Mouse (Mus musculus) hindbrain, embryonic 10.5 days (tissue): ENCODE measurements at regions not wholly inside any gene's neighbourhood (a gene's known extent, or its start where the extent isn't known, plus 50 kb on each side); places are given as distances from the start of the nearest gene placed in this dataset.

Experiments used
- DNase-seq: peaks from one replicate; pipeline ENCODE4 v3.0.0-alpha.2; 2017; ENCODE audit warnings: low spot score
- H3K27ac ChIP-seq: fragments of 300-500 bp; sonication (generic); 2 replicates; pipeline ENCODE4 v1.5.1; 2016; ENCODE audit warnings: mild to moderate bottlenecking, moderate library complexity
- H3K27me3 ChIP-seq: fragments of 300-500 bp; sonication (generic); 2 replicates; pipeline ENCODE4 v1.6.1; 2016; ENCODE audit warnings: mild to moderate bottlenecking; ENCODE audit not compliant: poor library complexity, insufficient read depth, severe bottlenecking
- H3K36me3 ChIP-seq: fragments of 300-500 bp; sonication (generic); 2 replicates; pipeline ENCODE4 v1.6.1; 2016; ENCODE audit warnings: mild to moderate bottlenecking, moderate library complexity
- H3K4me1 ChIP-seq: fragments of 300-500 bp; sonication (generic); replicated peaks from 2 replicates; pipeline ENCODE4 v1.6.1; 2016; ENCODE audit warnings: mild to moderate bottlenecking
- H3K4me3 ChIP-seq: fragments of 300-500 bp; sonication (generic); 2 replicates; pipeline ENCODE4 v1.5.1; 2016; ENCODE audit warnings: mild to moderate bottlenecking, moderate library complexity
- H3K9me3 ChIP-seq: fragments of 300-500 bp; sonication (generic); 2 replicates; pipeline ENCODE4 v1.6.1; 2016; ENCODE audit warnings: mild to moderate bottlenecking, moderate library complexity
- WGBS: fragments of 180-500 bp; shearing (Covaris S2); methylation state at CpG from one replicate; pipeline ENCODE4 v1.1.7; 2016; 5-methylcytosine and 5-hydroxymethylcytosine counted together

DNA sequence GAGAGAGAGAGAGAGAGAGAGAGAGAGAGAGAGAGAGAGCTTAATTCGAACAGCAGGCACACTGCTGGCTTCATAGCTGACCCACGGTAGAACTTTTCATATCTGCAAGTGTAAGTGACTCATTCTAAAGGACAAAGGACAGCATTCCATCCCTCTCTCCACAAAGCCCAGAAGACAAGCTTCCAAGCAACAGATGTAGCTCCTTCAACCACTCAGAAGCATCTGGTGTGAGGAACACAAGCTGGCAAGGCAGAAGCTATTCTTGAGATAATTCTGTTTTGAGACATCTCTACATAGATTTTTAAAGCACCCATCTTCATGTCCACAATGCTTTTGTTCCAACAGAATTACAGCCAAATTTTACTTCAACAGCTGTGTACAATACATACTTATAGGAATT, 294.2 kb upstream of the Gria1 start:
- H3K27me3 ChIP-seq, result no peaks in the 10 kb centered on the region
- 87% methylated on average over 2 of the region's 2 CpGs for WGBS
- DNase-seq, result no peak

DNA sequence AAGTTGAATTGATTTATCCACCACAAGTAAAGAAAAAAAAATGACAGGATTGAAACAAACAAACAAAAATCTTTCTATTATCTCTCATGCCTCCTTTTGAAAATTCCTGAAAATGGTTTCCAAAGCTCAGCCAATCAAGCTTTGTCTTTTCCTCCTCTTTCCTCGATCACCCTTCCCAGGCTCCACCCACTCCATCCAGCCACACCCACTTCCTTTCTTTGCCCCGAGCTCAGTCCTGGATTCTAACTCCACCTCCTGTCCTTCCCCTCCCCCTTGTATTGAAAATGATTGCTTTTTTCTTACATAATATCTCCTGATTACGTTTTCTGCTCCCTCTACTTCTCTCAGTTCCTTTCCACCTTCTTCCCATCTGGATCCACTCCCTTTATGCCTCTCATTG, 286.0 kb upstream of the Gria1 start:
- H3K36me3 ChIP-seq, result no peaks in the 10 kb centered on the region

More for the DNA sequence above, 294.2 kb upstream of the Gria1 start:
- no peaks in the 10 kb centered on the region for H3K36me3 ChIP-seq
- no peaks in the 10 kb centered on the region for H3K4me1 ChIP-seq
- H3K9me3 ChIP-seq, result no peaks in the 10 kb centered on the region
- H3K27ac ChIP-seq, result no peak overlapping the region
- H3K4me3 ChIP-seq, result no peak overlapping the region

DNA sequence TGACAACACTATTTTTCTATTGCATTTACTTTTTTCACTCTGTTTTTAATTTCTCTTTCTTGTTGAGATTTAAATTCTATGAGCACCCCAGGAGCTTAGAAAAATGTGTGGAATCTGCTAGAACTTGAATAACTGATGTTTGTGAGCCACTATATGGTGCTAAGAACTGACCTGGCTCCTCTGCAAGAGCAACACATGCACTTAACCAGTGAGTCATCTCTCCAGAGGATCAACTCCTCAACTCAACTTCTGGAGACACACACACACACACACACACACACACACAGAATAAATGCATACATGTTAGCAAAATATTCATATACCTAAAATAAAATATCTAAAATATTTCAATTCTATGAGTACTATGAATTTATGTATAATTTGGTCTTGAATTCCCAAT, 285.0 kb upstream of the Gria1 start:
- H3K4me3 ChIP-seq, result no peak overlapping the region
- H3K4me1 ChIP-seq, result peaks cover 14% of the 10 kb centered on the region
- no peaks in the 10 kb centered on the region for H3K27me3 ChIP-seq
- DNase-seq, result no peak
- H3K9me3 ChIP-seq, result no peaks in the 10 kb centered on the region
- no peaks in the 10 kb centered on the region for H3K36me3 ChIP-seq
- H3K27ac ChIP-seq, result no peak overlapping the region

More for the DNA sequence above, 286.0 kb upstream of the Gria1 start:
- no peak overlapping the region for H3K27ac ChIP-seq
- no peaks in the 10 kb centered on the region for H3K9me3 ChIP-seq
- 65% methylated on average over 3 of the region's 3 CpGs for WGBS
- H3K27me3 ChIP-seq, result no peaks in the 10 kb centered on the region
- no peak for DNase-seq
- H3K4me1 ChIP-seq, result peaks cover 7% of the 10 kb centered on the region
- H3K4me3 ChIP-seq, result no peak overlapping the region

DNA sequence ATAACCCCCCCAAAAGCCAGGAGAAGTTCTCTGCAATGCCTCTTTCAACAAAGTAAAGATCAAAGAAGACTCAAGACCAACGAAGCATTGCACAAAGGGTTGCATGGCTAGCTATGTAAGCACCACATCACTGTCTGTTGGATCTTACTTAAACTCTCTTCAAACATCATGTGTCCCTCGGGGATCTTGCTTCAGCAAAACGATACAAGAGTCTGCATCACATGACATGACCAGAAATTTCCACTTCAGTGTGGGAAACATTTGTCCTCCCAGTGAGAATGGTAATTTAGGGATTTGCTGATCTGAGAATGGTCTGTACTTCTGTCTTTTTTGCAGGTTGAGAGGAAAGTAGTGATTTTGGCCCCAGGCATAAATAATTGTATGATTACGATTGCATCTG, 283.6 kb upstream of the Gria1 start:
- no peak for DNase-seq
- Histone ChIP-seq H3K4me1 (peaks cover 14% of the 10 kb centered on the region), H3K27me3 (no peaks in the 10 kb centered on the region), H3K27ac (no peak overlapping the region), H3K9me3 (no peaks in the 10 kb centered on the region), H3K4me3 (no peak overlapping the region), H3K36me3 (no peaks in the 10 kb centered on the region)
- WGBS, result 63% methylated on average over 4 of the region's 4 CpGs

DNA sequence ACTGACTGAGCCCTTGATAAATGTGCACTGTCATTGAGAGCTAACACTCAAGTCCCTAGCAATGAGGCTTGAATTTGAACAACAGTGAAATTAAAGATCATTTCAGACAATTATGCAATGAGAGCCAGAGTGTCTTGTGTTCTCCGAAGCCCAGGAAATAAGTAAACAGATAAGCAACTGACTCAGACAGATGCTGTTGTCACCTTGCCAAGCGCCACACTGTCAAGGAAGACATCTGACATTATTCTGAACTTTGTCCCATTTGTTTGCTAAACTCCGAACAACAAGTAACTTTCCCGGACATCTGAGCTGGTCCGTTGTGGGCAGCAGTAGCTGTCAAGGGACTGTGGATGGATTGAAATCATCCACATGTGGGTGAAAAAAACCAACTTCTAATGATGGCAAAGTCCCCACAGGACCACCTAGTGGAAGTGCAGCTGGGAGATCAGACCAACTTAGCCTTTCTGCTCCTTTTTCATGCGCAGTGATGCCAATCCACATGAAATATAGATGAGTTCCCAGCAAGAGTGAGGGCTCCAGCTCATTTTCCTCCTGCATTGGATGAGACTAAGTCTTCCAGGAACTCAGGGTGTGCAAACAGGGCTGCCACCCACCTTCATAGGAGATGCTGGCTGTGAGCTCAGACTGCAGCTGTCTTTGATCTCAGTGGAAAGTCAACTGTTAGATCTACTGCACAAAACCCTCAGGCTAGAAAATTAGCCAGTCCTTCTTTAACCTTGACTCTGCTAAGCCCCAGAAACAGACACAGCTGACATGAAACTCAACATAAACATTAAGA, 282.8 kb upstream of the Gria1 start:
- 80% methylated on average over 6 of the region's 6 CpGs for WGBS
- no peak for DNase-seq
- Histone ChIP-seq H3K4me3 (no peak overlapping the region), H3K27me3 (no peaks in the 10 kb centered on the region), H3K4me1 (peaks cover 14% of the 10 kb centered on the region), H3K27ac (no peak overlapping the region), H3K36me3 (no peaks in the 10 kb centered on the region), H3K9me3 (no peaks in the 10 kb centered on the region)

DNA sequence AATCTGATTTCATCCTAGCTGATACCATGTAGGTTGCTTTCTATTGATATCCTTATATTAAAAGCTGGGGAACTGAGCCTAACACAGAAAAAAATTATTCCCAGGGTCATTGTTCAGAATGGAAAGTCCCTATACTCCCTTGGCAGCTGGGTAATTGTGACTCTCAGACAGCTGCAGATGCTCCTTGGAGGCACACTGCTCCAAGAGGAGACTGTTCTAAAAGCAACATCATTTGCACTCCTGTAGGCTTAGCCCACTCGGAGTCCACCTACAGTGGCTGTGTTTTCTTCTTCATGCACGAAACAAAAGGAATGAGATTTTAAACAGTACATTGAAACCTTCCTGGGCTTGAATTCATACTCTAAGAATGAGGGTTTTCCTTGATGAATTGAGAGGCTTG, 269.3 kb upstream of the Gria1 start:
- H3K27me3 ChIP-seq, result no peaks in the 10 kb centered on the region
- no peak for DNase-seq
- peaks cover 11% of the 10 kb centered on the region; the same call in 1 of the 2 replicates for H3K4me1 ChIP-seq
- H3K27ac ChIP-seq, result no peak overlapping the region
- H3K4me3 ChIP-seq, result no peak overlapping the region
- WGBS, result 66% methylated on average over 2 of the region's 2 CpGs
- no peaks in the 10 kb centered on the region for H3K36me3 ChIP-seq
- H3K9me3 ChIP-seq, result no peaks in the 10 kb centered on the region

DNA sequence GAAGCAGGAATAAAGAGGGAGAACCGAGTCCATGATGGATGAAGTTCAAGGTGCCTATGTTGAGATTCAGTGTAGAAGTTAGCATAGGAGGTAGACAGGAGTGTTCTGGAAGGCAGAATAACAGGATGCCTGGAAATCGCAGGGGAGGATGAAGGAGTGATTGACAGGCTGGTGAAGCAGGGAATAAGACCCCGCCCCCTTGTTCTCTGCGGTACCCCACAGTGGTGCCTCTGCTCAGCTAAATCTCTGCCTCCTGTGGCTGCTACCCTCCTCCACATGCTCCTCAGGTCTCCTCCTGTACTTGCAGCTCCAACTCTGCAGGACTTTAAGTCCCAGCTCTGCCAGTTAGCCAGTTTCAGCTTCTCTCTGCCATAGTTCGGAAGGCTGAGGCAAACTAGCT, 261.2 kb upstream of the Gria1 start:
- H3K27me3 ChIP-seq, result 0 out of 2 replicates have a peak, but pooled peaks cover 4% of the 10 kb centered on the region
- H3K27ac ChIP-seq, result no peak overlapping the region
- WGBS, result 27% methylated on average over 5 of the region's 5 CpGs
- H3K4me1 ChIP-seq, result peaks cover 14% of the 10 kb centered on the region
- H3K4me3 ChIP-seq, result no peak overlapping the region
- peak; percentile 20 for DNase-seq
- H3K36me3 ChIP-seq, result no peaks in the 10 kb centered on the region
- H3K9me3 ChIP-seq, result no peaks in the 10 kb centered on the region

DNA sequence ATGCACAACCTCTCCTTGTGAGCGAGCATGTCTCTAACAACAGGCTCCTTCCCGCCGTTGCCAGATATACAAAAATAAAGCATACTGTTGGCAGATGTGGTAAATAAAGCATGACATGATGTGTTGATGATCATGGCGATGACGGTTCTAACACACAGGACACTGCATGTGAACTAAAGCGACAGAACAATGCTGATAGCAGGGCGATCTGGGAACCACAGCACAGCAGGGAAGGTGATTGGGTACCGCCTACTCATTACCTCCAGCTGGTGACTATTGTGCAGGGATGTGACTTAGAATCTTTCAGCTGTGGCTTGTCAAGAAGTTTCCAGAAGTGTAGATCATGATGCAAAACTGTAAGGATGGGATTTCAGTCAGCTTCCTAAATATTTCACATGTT, 260.5 kb upstream of the Gria1 start:
- Histone ChIP-seq H3K4me3 (no peak overlapping the region), H3K9me3 (no peaks in the 10 kb centered on the region), H3K27me3 (0 out of 2 replicates have a peak, but pooled peaks cover 4% of the 10 kb centered on the region), H3K4me1 (peaks cover 14% of the 10 kb centered on the region), H3K36me3 (no peaks in the 10 kb centered on the region), H3K27ac (no peak overlapping the region)
- WGBS, result 30% methylated on average over 8 of the region's 8 CpGs
- DNase-seq, result peak; percentile 8

DNA sequence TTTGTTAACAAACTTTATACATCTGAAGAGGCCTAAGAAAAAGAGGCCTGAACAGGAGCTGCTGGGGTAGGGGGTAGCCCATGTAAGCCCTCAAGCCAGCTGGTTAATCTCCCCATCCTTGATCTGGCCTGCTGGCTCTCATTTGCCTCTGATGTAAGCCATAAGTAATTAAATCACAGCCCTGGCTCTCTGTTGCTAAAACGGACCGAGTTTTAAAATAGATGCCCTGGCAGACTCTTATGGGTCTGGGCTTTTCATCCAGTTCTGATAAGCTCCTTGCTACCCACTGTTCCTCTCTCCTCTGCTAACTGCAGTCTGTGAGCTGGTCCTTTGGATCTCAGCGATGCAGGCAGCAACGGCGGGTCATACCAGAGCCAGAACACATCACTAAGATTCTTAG, 259.3 kb upstream of the Gria1 start:
- 0 out of 2 replicates have a peak, but pooled peaks cover 4% of the 10 kb centered on the region for H3K27me3 ChIP-seq
- no peak overlapping the region for H3K4me3 ChIP-seq
- H3K36me3 ChIP-seq, result no peaks in the 10 kb centered on the region
- H3K9me3 ChIP-seq, result no peaks in the 10 kb centered on the region
- DNase-seq, result no peak
- no peak overlapping the region for H3K27ac ChIP-seq
- WGBS, result 66% methylated on average over 5 of the region's 5 CpGs
- H3K4me1 ChIP-seq, result peaks cover 14% of the 10 kb centered on the region

DNA sequence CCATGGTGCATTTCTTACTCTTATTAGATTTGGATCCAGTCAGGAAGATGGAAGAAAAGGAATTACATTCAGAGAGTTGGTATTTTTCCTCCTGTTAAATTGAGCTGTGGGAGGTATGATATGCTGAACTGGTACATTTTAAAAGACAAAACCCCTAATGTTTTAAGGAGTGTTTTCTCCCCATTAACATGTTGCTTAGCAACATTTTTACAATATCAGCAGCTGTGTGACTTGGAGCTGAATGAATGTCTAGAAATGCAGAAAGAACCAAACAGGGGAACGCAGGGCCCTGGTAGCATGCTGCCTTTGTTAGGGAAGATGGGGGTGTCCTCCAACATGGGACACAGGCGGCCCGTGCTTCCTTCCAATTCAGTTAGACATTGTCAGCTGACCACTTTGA, 257.5 kb upstream of the Gria1 start:
- no peak overlapping the region for H3K4me3 ChIP-seq
- H3K9me3 ChIP-seq, result no peaks in the 10 kb centered on the region
- WGBS, result 49% methylated on average over 3 of the region's 3 CpGs
- H3K4me1 ChIP-seq, result peaks cover 14% of the 10 kb centered on the region
- H3K27ac ChIP-seq, result no peak overlapping the region
- 0 out of 2 replicates have a peak, but pooled peaks cover 4% of the 10 kb centered on the region for H3K27me3 ChIP-seq
- H3K36me3 ChIP-seq, result no peaks in the 10 kb centered on the region
- no peak for DNase-seq

DNA sequence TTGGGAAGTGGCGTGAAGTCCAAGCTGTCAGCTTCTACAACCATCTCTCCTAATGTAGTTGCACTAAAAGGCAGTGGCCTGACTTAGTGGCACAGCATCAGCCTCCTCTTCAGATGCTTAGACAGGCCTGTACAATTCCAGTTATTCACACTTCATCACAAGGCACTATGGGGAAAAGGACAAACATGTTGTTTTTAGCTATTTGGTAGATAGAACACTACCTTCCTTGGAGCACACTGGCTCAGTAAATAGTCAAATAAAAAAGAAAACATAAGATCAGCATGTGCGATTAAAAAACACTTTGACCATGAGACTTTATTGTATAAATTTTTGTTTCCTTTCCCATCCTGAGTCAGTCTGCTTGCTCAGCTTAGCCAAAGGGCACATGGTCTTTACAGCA, 250.7 kb upstream of the Gria1 start:
- H3K4me1 ChIP-seq, result no peaks in the 10 kb centered on the region
- no peaks in the 10 kb centered on the region for H3K36me3 ChIP-seq
- WGBS, result 91% methylated on average over 2 of the region's 2 CpGs
- H3K4me3 ChIP-seq, result no peak overlapping the region
- H3K27ac ChIP-seq, result no peak overlapping the region
- no peak for DNase-seq
- H3K9me3 ChIP-seq, result no peaks in the 10 kb centered on the region
- H3K27me3 ChIP-seq, result no peaks in the 10 kb centered on the region

DNA sequence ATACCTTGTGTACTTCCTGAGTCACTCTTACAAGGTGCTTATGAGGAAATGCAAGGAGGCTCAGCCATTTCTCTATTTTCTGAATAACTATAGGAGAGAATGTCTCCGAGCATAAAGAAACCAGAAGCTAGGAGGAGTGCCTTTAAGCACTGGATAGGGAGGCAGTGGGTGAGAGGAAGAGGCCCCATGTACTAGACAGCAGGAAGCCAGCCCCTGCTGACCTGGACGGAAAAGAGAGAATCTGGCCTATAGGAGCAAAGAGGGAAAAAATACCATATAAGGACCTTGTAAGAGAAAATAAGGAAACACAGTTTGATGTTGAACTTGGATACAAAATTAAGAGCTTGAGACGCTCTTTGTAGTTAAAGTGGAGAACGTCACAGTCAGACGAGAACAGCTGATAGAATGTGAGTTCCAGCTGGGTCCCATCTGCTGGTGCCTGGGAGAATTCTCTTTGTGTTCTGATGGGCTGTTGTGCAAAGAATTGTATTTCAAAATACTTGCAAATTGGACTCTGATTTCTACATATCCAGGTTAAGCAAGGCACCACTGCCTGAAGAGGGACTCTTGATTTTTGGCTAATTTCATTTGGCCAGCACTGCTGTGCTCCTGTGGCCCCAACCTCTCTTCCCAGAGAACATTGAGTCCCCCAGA, 248.6 kb upstream of the Gria1 start:
- Histone ChIP-seq H3K36me3 (no peaks in the 10 kb centered on the region), H3K4me1 (no peaks in the 10 kb centered on the region), H3K27me3 (no peaks in the 10 kb centered on the region), H3K9me3 (no peaks in the 10 kb centered on the region), H3K27ac (no peak overlapping the region), H3K4me3 (no peak overlapping the region)
- WGBS, result 49% methylated on average over 5 of the region's 5 CpGs
- no peak for DNase-seq

DNA sequence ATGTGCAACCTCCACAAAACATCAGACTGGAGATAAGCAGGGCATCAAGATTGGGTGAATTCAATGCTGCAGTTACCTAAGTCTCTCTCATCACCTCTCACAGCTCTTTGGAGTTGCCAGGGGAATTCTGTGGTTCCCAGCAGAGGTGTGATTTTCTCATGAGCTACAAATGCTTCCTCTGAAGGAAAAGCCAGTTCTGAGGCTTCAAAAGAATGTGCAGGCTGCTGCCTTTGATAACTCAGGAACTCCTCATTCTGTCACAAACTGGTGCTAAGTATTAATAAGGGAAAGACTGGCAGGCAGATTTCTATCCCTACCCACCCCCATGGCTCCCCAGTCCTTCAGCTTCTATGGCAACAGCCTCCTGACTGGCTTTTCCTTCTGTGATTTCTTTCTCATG, 243.8 kb upstream of the Gria1 start:
- H3K36me3 ChIP-seq, result no peaks in the 10 kb centered on the region
- DNase-seq, result no peak
- H3K27ac ChIP-seq, result no peak overlapping the region
- no peaks in the 10 kb centered on the region for H3K9me3 ChIP-seq
- H3K27me3 ChIP-seq, result no peaks in the 10 kb centered on the region
- H3K4me3 ChIP-seq, result no peak overlapping the region
- H3K4me1 ChIP-seq, result no peaks in the 10 kb centered on the region
